Mouse (Mus musculus): ENCODE results near the gene Psmb7.

GRCm38 (mm10) chr2:38682209-38682608, 38.3 kb upstream of the Psmb7 start:
- TF ChIP-seq USF1 (IDR thresholded peaks at IDR 0.05; ENCODE audit: low read depth) (no peak), CTCF (IDR thresholded peaks at IDR 0.05; ENCODE audit: control insufficient read depth, insufficient read depth, insufficient read length) (no peak), CEBPB (IDR thresholded peaks at IDR 0.05; ENCODE audit: low read depth) (no peak), FOSL1 (IDR thresholded peaks at IDR 0.05; ENCODE audit: insufficient read depth, low read length, poor library complexity, severe bottlenecking) (no peak), MYOG (IDR thresholded peaks at IDR 0.05; ENCODE audit: control insufficient read depth, extremely low read depth, insufficient read length) (no peak)

All from C2C12 (cell line).